Mouse (Mus musculus) embryonic facial prominence, embryonic 14.5 days (tissue): ENCODE measurements around the gene Sptan1. TPM values are rescaled to one million over a fixed set of nuclear protein-coding genes. Genes with fewer than 3 reads are reported as not detected.

Experiments used
- ATAC-seq: fragments of 200-750 bp; cut with Nextera tagmentation; 2 replicates; pipeline ENCODE4 v1.8.0; 2017; ENCODE audit warnings: low read depth, moderate number of reproducible peaks, moderate TSS enrichment
- DNase-seq: peaks from one replicate; pipeline ENCODE4 v3.0.0-alpha.2; 2015; ENCODE audit warnings: low spot score
- H3K27ac ChIP-seq: fragments of 300-500 bp; sonication (generic); replicated peaks from 2 replicates; pipeline ENCODE4 v1.5.1; 2014; ENCODE audit warnings: low read depth, mild to moderate bottlenecking, low read length, moderate library complexity
- H3K27me3 ChIP-seq: fragments of 300-500 bp; sonication (generic); replicated peaks from 2 replicates; pipeline ENCODE4 v1.6.1; 2014; ENCODE audit warnings: low read length; ENCODE audit not compliant: control insufficient read depth, insufficient read depth
- H3K36me3 ChIP-seq: fragments of 300-500 bp; sonication (generic); 2 replicates; pipeline ENCODE4 v1.6.1; 2014; ENCODE audit warnings: low read length, mixed read lengths; ENCODE audit not compliant: control insufficient read depth, insufficient read depth
- H3K4me1 ChIP-seq: fragments of 300-500 bp; sonication (generic); 2 replicates; pipeline ENCODE4 v1.6.1; 2014; ENCODE audit warnings: antibody characterized with exemption, low read length; ENCODE audit not compliant: control insufficient read depth, insufficient read depth
- H3K4me2 ChIP-seq: fragments of 300-500 bp; sonication (generic); 2 replicates; pipeline ENCODE4 v1.6.1; 2014; ENCODE audit warnings: low read depth, mild to moderate bottlenecking, low read length, moderate library complexity, mixed read lengths
- H3K4me3 ChIP-seq: fragments of 300-500 bp; sonication (generic); 2 replicates; pipeline ENCODE4 v1.5.1; 2014; ENCODE audit warnings: low read depth, mild to moderate bottlenecking, low read length
- H3K9ac ChIP-seq: fragments of 300-500 bp; sonication (generic); 2 replicates; pipeline ENCODE4 v1.6.1; 2014; ENCODE audit warnings: low read depth, mild to moderate bottlenecking, low read length, moderate library complexity, mixed read lengths
- H3K9me3 ChIP-seq: fragments of 300-500 bp; sonication (generic); 2 replicates; pipeline ENCODE4 v1.6.1; 2016; ENCODE audit warnings: low read length; ENCODE audit not compliant: control insufficient read depth
- WGBS: fragments of 180-500 bp; shearing (Covaris S2); extraction: QIAGEN DNeasy Blood & Tissue Kit; methylation state at CpG from one replicate; pipeline ENCODE4 v1.1.7; 2014; 5-methylcytosine and 5-hydroxymethylcytosine counted together
- polyA plus RNA-seq: library from polyadenylated mRNA; unstranded; fragments of >200 nt; fragmentation: Nextera tagmentation; extraction: Ambion mirVana; gene quantifications from 2 replicates; pipeline ENCODE4 v1.2.1, GENCODE M21; 2014

Gene Sptan1
- 149 and 159 TPM in 2 replicates for polyA plus RNA-seq

DNA sequence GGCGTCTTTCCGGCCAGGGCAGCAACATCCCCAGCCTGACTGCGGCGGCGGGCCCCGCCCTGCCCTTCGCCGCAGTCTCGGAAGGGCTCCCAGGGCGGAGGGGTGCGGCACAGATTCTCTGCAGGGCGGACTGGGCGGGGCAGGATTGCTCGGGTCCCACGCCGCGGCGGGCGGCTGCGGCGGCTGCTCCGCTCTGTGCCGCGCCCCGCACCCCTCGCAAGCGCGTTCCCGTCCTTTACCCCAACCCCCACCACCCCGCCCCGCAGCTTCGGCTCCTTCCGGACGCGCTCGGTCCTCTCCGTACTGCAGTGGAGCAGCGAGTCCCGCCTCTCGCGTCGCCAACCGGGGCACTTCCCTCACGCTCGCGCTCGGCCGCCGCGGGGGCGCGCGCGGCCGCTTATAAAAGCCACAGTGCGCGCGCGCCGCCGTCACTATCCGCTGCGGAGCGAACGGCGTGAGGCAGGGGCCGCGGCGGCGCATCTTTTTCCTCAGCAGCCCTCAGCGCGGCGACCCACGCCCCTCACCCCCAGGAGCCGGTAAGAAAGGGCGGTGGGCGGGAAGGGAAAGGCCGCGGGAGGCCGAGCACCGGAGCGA, at the start of gene Sptan1:
Gene Sptan1 (plus strand): TSS at position 311 of the 594 bp plus-strand sequence.
- Histone ChIP-seq H3K4me2 (peak within 1 kb of the TSS; percentile 73), H3K4me1 (peaks cover 29% of the 10 kb centered on the region), H3K9ac (peak within 1 kb of the TSS; percentile 98), H3K27me3 (no peaks in the 10 kb centered on the region), H3K4me3 (peak within 1 kb of the TSS; percentile 98), H3K36me3 (peaks cover 28% of the 10 kb centered on the region; the same call in 1 of the 2 replicates), H3K27ac (peak within 1 kb of the TSS; percentile 88), H3K9me3 (no peaks in the 10 kb centered on the region)
- peak; percentile 98 for DNase-seq
- 0% methylated on average over 26 of the region's 82 CpGs for WGBS
- peak; percentile 99 for ATAC-seq

DNA sequence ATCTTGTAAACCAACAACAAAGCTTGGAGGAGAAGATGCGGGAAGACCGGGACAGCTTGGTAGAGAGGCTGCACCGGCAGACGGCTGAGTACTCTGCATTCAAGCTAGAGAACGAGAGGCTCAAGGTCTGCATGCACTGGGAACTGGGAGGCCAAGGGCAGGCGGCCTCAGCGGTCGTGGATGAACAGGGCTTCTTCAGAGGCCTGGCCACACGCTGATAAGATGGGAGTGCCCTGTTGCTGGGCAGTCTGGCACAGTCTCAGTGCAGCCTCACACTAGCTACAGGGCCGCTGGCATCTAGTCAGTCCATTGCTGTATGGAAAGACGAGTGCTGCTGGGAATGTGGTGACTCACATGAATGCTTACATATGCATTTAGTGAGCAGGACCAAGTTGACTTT, 47.7 kb upstream of the Sptan1 start:
- Histone ChIP-seq H3K9ac (no peak overlapping the region), H3K4me2 (no peak overlapping the region), H3K4me1 (no peaks in the 10 kb centered on the region), H3K27me3 (no peaks in the 10 kb centered on the region), H3K4me3 (no peak overlapping the region), H3K36me3 (peaks cover 89% of the 10 kb centered on the region), H3K9me3 (no peaks in the 10 kb centered on the region), H3K27ac (no peak overlapping the region)
- WGBS: 96% methylated on average over 11 of the region's 11 CpGs
- no peak for DNase-seq
- no peak for ATAC-seq

DNA sequence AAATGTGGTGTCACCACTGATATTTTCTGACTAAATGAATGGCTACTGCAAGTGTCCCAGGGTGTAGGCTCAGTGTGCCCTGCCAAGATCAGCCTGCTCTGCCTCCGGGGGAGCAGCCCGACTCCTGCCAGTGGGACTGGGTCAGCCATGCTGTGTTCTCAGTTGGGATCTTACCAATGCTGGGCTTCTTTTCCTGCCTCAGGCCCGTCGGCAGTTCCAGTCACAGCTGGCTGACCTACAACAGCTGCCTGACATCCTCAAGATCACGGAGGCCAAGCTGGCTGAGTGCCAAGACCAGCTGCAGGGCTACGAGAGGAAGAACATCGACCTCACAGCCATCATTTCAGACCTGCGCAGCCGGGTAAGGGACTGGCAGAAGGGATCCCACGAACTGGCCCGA, 43.3 kb upstream of the Sptan1 start:
- Histone ChIP-seq H3K4me1 (no peaks in the 10 kb centered on the region), H3K27me3 (no peaks in the 10 kb centered on the region), H3K4me3 (no peak overlapping the region), H3K9ac (no peak overlapping the region), H3K36me3 (peaks cover 90% of the 10 kb centered on the region), H3K9me3 (no peaks in the 10 kb centered on the region), H3K27ac (no peak overlapping the region), H3K4me2 (no peak overlapping the region)
- 58% methylated on average over 11 of the region's 11 CpGs for WGBS
- peak; percentile 66 for DNase-seq
- 0 out of 2 replicates have a peak, but pooled peaks have one; percentile 30 for ATAC-seq

DNA sequence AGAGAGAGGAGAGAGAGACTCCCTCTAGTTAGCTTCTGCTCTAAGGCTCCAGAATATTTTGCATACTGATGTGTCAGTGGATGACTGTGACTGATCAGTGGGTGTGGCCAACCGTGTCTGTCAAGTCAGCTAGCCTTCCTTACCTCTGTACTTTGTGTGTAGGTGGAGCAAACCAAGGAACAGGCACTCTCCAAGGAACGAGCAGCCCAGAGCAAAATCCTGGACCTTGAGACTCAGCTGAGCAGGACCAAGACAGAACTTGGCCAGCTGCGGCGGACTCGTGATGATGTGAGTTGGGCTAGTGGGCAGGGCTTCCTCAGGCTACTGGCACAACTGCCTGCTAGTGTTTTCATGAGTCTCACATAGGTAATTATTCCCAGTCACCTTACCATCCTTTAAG, 38.8 kb upstream of the Sptan1 start:
- Histone ChIP-seq H3K9ac (no peak overlapping the region), H3K27me3 (no peaks in the 10 kb centered on the region), H3K36me3 (peaks cover 96% of the 10 kb centered on the region), H3K4me2 (no peak overlapping the region), H3K9me3 (no peaks in the 10 kb centered on the region), H3K4me3 (no peak overlapping the region), H3K27ac (no peak overlapping the region), H3K4me1 (no peaks in the 10 kb centered on the region)
- WGBS: 90% methylated on average over 5 of the region's 5 CpGs
- ATAC-seq (no peak), DNase-seq (no peak)

DNA sequence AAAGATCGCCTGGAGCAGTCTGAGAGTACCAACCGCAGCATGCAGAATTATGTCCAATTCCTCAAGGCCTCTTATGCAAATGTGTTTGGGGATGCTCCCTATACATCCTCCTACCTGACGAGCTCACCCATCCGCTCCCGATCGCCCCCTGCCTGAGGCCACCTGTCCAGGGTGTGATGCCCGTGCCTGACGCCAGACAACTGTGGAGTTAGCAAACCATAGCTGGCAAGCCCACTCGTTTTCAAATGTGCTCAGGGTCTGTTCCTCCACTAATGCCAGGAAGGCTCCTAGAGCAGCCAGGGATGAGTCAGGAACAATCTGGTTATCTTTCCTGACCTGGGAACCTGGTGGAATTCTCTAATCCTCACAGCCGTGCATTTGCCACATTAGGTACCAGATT, 34.9 kb upstream of the Sptan1 start:
- 87% methylated on average over 10 of the region's 10 CpGs for WGBS
- H3K36me3 ChIP-seq: peaks cover 59% of the 10 kb centered on the region
- no peaks in the 10 kb centered on the region for H3K4me1 ChIP-seq
- H3K4me2 ChIP-seq: no peak overlapping the region
- no peaks in the 10 kb centered on the region for H3K27me3 ChIP-seq
- no peaks in the 10 kb centered on the region for H3K9me3 ChIP-seq
- DNase-seq: no peak
- no peak overlapping the region for H3K9ac ChIP-seq
- no peak overlapping the region for H3K27ac ChIP-seq
- no peak overlapping the region for H3K4me3 ChIP-seq
- no peak for ATAC-seq

DNA sequence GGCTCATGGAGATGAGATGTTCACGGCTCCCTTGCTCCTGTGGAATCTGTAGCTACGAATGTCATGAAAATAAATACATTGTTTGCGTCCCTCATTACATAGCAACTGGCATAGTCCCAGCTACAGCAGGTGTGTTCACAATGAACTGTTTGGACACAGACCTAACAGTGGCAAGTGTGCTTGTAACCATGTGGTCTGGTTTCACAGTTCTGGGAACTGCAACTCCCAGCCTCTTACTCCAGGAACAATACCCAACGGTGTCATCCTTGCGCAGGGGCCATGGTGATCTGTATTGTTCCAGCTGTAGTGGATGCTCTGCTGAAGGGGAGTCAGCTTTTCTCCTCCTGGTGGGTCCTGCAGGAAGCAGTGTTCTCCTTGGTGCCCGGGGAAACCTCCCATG, 34.2 kb upstream of the Sptan1 start:
- DNase-seq: no peak
- no peak overlapping the region for H3K9ac ChIP-seq
- H3K4me1 ChIP-seq: peaks cover 6% of the 10 kb centered on the region
- H3K4me2 ChIP-seq: no peak overlapping the region
- ATAC-seq: no peak
- 85% methylated on average over 6 of the region's 6 CpGs for WGBS
- H3K9me3 ChIP-seq: no peaks in the 10 kb centered on the region
- H3K27ac ChIP-seq: no peak overlapping the region
- no peaks in the 10 kb centered on the region for H3K27me3 ChIP-seq
- no peak overlapping the region for H3K4me3 ChIP-seq
- H3K36me3 ChIP-seq: peaks cover 52% of the 10 kb centered on the region

DNA sequence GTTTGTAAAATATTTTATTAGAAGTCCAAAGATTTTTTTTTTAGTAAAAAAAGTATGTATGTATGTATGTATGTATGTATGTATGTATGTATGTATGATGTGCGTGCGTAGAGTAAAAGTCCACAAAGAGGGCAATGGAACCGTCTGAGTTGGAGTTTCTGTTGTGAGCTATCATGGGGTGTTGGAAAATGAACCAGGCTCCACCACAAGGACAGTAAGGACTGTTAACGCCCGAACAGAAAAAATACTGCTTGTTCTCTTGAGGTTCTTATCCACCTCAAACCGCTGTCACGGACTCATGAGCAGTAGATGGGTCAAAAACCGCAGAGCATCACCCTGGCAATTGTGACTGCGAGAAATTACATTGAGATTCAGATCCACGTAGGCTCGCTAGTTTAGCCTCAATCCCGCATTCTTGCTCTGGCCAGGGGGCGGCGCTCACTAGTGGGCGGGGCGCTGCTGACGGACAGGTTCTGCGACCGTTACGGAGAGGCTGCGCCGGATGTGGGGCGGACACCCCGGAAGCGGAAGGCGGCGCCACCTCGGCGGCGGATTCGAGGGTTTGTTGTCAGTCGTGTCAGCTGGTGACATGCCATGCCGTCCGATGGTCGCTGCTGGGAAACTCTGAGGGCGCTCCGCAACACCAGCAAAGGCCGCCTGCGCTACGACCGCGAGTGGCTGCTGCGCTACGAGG, 30.3 kb upstream of the Sptan1 start, which contains the start of gene Gle1:
Gene Gle1 (plus strand): TSS at position 521 of the 694 bp plus-strand sequence.
- H3K4me1 ChIP-seq: peaks cover 7% of the 10 kb centered on the region
- DNase-seq (peak; percentile 96), ATAC-seq (peak; percentile 97)
- H3K9me3 ChIP-seq: no peaks in the 10 kb centered on the region
- H3K9ac ChIP-seq: peak within 1 kb of the TSS; percentile 67
- H3K4me3 ChIP-seq: peak within 1 kb of the TSS; percentile 72
- peak within 1 kb of the TSS; percentile 73 for H3K4me2 ChIP-seq
- WGBS: 4% methylated on average over 35 of the region's 44 CpGs
- H3K36me3 ChIP-seq: peaks cover 45% of the 10 kb centered on the region
- H3K27ac ChIP-seq: peak within 1 kb of the TSS; percentile 82
- H3K27me3 ChIP-seq: no peaks in the 10 kb centered on the region

DNA sequence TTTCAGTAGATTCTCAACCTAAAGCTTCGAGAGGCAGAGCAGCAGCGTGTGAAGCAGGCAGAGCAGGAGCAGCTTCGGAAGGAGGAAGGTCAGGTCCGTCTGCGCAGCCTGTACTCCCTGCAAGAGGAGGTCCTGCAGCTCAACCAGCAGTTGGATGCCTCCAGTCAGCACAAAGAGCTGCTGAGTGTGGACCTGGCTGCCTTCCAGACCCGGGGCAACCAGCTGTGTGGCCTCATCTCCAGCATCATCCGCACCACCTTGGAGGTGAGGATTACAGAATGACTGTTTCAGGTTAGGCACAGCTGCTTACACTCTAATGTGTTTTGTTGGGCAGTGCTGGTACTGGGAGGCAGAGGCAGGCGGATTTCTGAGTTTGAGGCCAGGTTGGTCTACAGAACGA, 25.3 kb upstream of the Sptan1 start:
- ATAC-seq (no peak), DNase-seq (no peak)
- WGBS: 92% methylated on average over 9 of the region's 9 CpGs
- Histone ChIP-seq H3K27me3 (no peaks in the 10 kb centered on the region), H3K9ac (no peak overlapping the region), H3K4me1 (peaks cover 7% of the 10 kb centered on the region), H3K4me2 (no peak overlapping the region), H3K9me3 (no peaks in the 10 kb centered on the region), H3K27ac (no peak overlapping the region), H3K36me3 (peaks cover 79% of the 10 kb centered on the region), H3K4me3 (no peak overlapping the region)
